Mouse (Mus musculus) ES-E14 (cell line): ENCODE measurements at regions not wholly inside any gene's neighbourhood (a gene's known extent, or its start where the extent isn't known, plus 50 kb on each side); places are given as distances from the start of the nearest gene placed in this dataset.
A peak's percentile ranks its signal among the peaks of the same experiment; 100 is the strongest.

Experiments used
- DNase-seq: peaks from one replicate; pipeline ENCODE4 v3.0.0-alpha.2; 2013; ENCODE audit warnings: low read depth, low spot score
- H3K27ac ChIP-seq: 2 replicates; pipeline ENCODE4 v1.5.1; 2012; ENCODE audit warnings: low read depth, mild to moderate bottlenecking, low read length, moderate library complexity, mixed read lengths; ENCODE audit not compliant: poor library complexity, insufficient read depth, severe bottlenecking
- H3K36me3 ChIP-seq: 2 replicates; pipeline ENCODE4 v1.6.1; 2012; ENCODE audit warnings: mild to moderate bottlenecking, low read length, moderate library complexity, mixed read lengths; ENCODE audit not compliant: control insufficient read depth, poor library complexity, insufficient read depth, severe bottlenecking
- H3K4me1 ChIP-seq, 2 experiments: fragments of 150-350 bp in 1 of 2; sonication (generic) in 1 of 2; 2 replicates each; pipeline ENCODE4 v1.6.1; 2012; ENCODE audit warnings: low read length in 2 of 2, mild to moderate bottlenecking in 1 of 2, mixed read lengths in 1 of 2; ENCODE audit not compliant: control insufficient read depth in 2 of 2, insufficient read depth in 2 of 2, poor library complexity in 1 of 2
- H3K4me3 ChIP-seq, 2 experiments: fragments of 150-350 bp in 1 of 2; sonication (generic) in 1 of 2; 2 replicates each; pipeline ENCODE4 v1.5.1; 2012; ENCODE audit warnings: low read length in 2 of 2, low read depth in 1 of 2, mild to moderate bottlenecking in 1 of 2, mixed read lengths in 1 of 2; ENCODE audit not compliant: insufficient read depth in 1 of 2, poor library complexity in 1 of 2, severe bottlenecking in 1 of 2
- H3K9ac ChIP-seq: 2 replicates; pipeline ENCODE4 v1.6.1; 2012; ENCODE audit warnings: low read depth, mild to moderate bottlenecking, low read length, mixed read lengths; ENCODE audit not compliant: poor library complexity, insufficient read depth, severe bottlenecking
- H3K9me3 ChIP-seq: fragments of 150-350 bp; sonication (generic); 2 replicates; pipeline ENCODE4 v1.6.1; 2012; ENCODE audit warnings: low read depth, mild to moderate bottlenecking, low read length; ENCODE audit not compliant: control insufficient read depth, insufficient read depth
- CHD2 ChIP-seq: IDR thresholded peaks from 2 replicates; pipeline ENCODE4 v1.6.1; 2014; ENCODE audit warnings: mild to moderate bottlenecking, low read depth, low read length, inconsistent platforms
- HCFC1 ChIP-seq: IDR thresholded peaks from 2 replicates; pipeline ENCODE4 v1.6.1; 2012; ENCODE audit warnings: low read length, inconsistent platforms, borderline replicate concordance; ENCODE audit not compliant: insufficient read depth
- MAFK ChIP-seq: IDR thresholded peaks from 2 replicates; pipeline ENCODE4 v1.6.1; 2014; ENCODE audit warnings: mild to moderate bottlenecking, low read depth, low read length, inconsistent platforms; ENCODE audit not compliant: insufficient read depth
- ZC3H11A ChIP-seq: IDR thresholded peaks from 2 replicates; pipeline ENCODE4 v1.6.1; 2012; ENCODE audit warnings: low read depth, mild to moderate bottlenecking, inconsistent platforms, low read length, borderline replicate concordance
- ZNF384 ChIP-seq: IDR thresholded peaks from 2 replicates; pipeline ENCODE4 v1.6.1; 2012; ENCODE audit warnings: low read depth, low read length, inconsistent platforms
- in situ Hi-C, 2 experiments: fragments of 600-800 bp; cut with MboI; formaldehyde crosslinking; loops; one replicate each; pipeline ENCODE4 v1.15.1; 2025; ENCODE audit warnings: low sequenced_read_pairs in 2 of 2, inconsistent platforms in 1 of 2; ENCODE audit not compliant: unreplicated experiment in 2 of 2

DNA sequence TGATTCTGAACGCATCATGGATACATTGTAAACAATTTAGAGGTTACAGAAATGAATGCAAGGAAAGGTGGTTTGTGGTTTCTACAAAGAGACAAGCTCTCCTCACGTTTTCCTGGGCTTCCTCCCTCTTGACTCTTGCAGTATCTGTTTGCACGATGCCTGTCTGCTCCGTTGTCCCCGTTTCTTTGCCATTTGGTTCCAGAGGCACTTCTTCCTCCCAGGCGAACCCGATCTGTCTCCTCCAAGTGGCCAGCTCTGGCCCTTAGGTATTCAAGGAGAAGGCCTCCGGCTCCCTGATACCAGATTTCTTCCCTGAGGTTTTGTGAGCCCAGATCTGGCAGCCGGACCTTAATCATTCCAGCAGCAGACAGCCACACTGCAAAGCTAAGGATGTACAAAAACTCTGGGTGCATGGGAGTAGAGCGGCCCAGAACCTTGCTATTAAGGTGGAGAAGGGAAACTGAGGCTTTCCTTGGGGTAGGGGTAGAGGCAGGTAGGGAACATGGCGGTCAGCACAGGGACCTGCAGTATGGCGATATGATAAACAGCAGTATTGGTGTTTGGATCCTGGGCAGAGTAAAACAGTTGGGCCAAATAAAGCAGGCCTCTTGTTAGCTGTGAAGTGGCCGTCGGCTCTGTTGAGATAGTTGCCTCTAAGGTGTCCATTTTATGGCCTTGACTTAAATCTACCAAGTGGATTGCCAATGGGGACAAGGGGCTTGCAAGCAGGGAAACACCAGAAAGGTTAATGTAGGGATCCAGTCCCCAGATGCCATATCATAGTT, 76.0 kb upstream of the Wnt7b start:
- DNase-seq: no peak
- TF ChIP-seq HCFC1 (no peak), ZC3H11A (no peak), MAFK (no peak), CHD2 (no peak), ZNF384 (no peak)
- peaks cover 0 to 7% of the 10 kb centered on the region in 2 experiments; a peak in 1 of 4 replicates for H3K4me1 ChIP-seq
- H3K9me3 ChIP-seq: no peaks in the 10 kb centered on the region
- no peak overlapping the region for H3K9ac ChIP-seq
- no peak overlapping the region for H3K27ac ChIP-seq
- in situ Hi-C loops: no loop called here
- no peak overlapping the region for H3K4me3 ChIP-seq
- H3K36me3 ChIP-seq: no peaks in the 10 kb centered on the region

DNA sequence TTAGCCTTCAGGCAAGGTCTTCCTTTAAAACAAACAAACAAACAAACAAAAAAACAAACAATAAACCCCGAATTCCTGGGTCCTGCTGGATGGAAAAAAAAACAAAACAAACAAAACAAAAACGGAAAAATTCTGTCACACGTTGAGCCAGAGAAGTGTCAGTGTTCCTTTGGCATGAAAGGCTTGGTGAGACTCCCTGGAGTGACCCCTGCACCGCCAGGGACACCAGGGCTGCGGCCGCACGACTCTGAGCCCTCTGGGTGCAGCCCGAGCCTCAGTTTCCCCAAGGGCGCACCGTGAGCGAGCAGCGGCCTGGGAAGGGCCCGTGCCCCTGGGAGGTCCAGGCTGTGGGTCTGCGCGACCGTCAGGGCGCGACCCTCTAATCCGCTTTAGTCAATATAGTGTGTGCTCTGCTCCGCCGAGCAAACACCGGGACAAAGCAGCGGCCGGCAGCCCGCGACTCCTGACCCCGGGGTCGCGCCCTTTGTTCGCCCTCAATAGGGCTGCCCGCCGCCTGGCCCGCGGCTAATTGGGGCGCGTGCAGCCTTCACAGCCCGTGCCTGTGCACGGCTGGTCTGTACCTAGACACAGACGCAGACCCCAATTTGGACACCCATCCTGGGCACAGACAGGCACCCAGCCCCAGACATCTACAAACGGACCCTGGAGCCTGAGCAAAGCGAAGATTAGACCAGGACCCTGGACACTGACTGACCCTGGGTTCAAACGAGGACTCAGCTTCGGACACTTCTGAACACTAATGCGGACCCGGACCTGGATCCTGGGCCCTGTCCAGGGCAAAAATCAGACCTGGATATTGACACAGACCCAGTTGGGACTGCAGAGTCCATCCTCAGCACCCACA, 74.0 kb upstream of the Ppara start:
- Histone ChIP-seq H3K36me3 (no peaks in the 10 kb centered on the region), H3K4me3 (peak overlapping the region; percentile 48 to 59), H3K4me1 (no peaks in the 10 kb centered on the region), H3K9ac (peak overlapping the region; percentile 58; the same call in 1 of the 2 replicates), H3K27ac (no peak overlapping the region), H3K9me3 (no peaks in the 10 kb centered on the region)
- TF ChIP-seq CHD2: no peak
- TF ChIP-seq ZC3H11A: no peak
- no peak for TF ChIP-seq ZNF384
- no peak for TF ChIP-seq HCFC1
- no peak for TF ChIP-seq MAFK
- no peak for DNase-seq
- in situ Hi-C loops: no loop called here

DNA sequence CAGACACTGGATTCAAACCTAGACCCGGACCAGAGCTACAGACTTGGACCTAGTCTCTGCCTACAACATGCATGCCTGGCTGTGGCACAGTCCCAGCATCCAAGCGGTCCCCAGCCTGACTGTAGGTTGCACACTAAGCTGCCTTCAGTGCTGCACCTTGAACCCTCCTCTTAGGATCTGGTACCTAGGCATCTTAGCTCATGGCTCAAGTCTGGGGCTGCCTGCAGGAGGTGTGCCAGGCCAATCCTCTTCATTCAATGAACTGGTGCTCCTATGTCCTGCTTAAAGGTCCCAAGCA, 73.4 kb upstream of the Ppara start:
- no peak overlapping the region for H3K9ac ChIP-seq
- no peak for DNase-seq
- TF ChIP-seq ZC3H11A: no peak
- H3K9me3 ChIP-seq: no peaks in the 10 kb centered on the region
- peak overlapping the region; percentile 48 to 59; a peak in 2 of 4 replicates for H3K4me3 ChIP-seq
- in situ Hi-C loops: no loop called here
- no peak overlapping the region for H3K27ac ChIP-seq
- no peaks in the 10 kb centered on the region for H3K4me1 ChIP-seq
- no peaks in the 10 kb centered on the region for H3K36me3 ChIP-seq

DNA sequence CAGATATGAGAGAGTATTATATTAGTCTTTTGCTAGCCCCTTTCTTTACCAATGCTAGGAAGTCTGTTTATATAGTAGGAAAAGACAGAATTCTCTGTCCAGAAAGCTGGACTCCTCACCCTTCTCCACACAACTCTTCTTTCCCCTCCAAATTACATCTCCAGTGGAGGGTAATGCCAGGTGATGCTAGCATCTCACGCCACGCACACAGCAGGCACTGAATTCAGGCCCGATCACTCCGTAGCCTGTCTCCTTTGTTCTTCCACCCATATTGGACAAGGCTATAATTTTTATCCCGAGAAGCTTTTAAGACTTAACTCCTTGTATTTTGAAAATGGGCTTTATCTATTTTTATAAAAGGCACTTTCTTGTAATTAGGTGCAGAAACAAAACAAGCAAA, 73.0 kb upstream of the Ppara start:
- no peak overlapping the region for H3K27ac ChIP-seq
- in situ Hi-C loops: no loop called here
- no peak for TF ChIP-seq ZC3H11A
- TF ChIP-seq ZNF384: no peak
- TF ChIP-seq CHD2: no peak
- TF ChIP-seq HCFC1: no peak
- no peak for TF ChIP-seq MAFK
- no peaks in the 10 kb centered on the region for H3K9me3 ChIP-seq
- no peaks in the 10 kb centered on the region for H3K36me3 ChIP-seq
- no peak overlapping the region for H3K9ac ChIP-seq
- no peak overlapping the region for H3K4me3 ChIP-seq
- DNase-seq: no peak
- H3K4me1 ChIP-seq: no peaks in the 10 kb centered on the region
